In genomic region chr15:80016563-80017301, GRCm38 (mm10) we compare ENCODE assay signal across 14 mouse cellular contexts.
"Had no signal": no experiment of that assay in that cellular context is flagged by ENCODE, and none has a peak within 500 bp of the region (broad histone marks: within the 10 kb centered on the region; RNA-seq: fewer than 3 reads in every experiment).

No protein-coding gene starts in this region.

- ATAC-seq: midbrain, embryonic 13.5 days had no signal

- H3K4me3 ChIP-seq: left cerebral cortex, adult 2 months; limb, embryonic 10.5 days; liver, embryonic 15.5 days; midbrain, embryonic 13.5 days; myocyte; neural tube, embryonic 15.5 days had no signal

- H3K9ac ChIP-seq: liver, embryonic 15.5 days; midbrain, embryonic 13.5 days; neural tube, embryonic 15.5 days had no signal

- H3K4me2 ChIP-seq: liver, embryonic 11.5 days; liver, embryonic 15.5 days; midbrain, embryonic 13.5 days; neural tube, embryonic 15.5 days had no signal

- H3K36me3 ChIP-seq: limb, embryonic 10.5 days; liver, embryonic 15.5 days; midbrain, embryonic 13.5 days; neural tube, embryonic 15.5 days had no signal

- H3K9me3 ChIP-seq: limb, embryonic 10.5 days; liver, embryonic 15.5 days; midbrain, embryonic 13.5 days; neural tube, embryonic 15.5 days had no signal

- H3K27ac ChIP-seq: kidney, postnatal 0 days; limb, embryonic 10.5 days; liver, embryonic 15.5 days; macrophage; midbrain, embryonic 13.5 days; neural tube, embryonic 15.5 days had no signal

- DNase-seq: kidney, postnatal 36 days; lung, adult 2 months; lung, postnatal 10 days; thymus, adult 18-20 months; thymus, postnatal 14 days had no signal
